Mouse (Mus musculus) ES-Bruce4 (cell line): ENCODE measurements around the gene Smim11.

Experiments
- EP300 ChIP-seq: IDR thresholded peaks from 2 replicates; pipeline ENCODE4 v1.6.1; 2011; ENCODE audit warnings: low read depth, low read length; ENCODE audit not compliant: insufficient read depth
- POLR2A ChIP-seq: IDR thresholded peaks from one replicate; pipeline ENCODE4 v1.8.1; 2011; ENCODE audit warnings: low read length; ENCODE audit not compliant: insufficient read depth

DNA sequence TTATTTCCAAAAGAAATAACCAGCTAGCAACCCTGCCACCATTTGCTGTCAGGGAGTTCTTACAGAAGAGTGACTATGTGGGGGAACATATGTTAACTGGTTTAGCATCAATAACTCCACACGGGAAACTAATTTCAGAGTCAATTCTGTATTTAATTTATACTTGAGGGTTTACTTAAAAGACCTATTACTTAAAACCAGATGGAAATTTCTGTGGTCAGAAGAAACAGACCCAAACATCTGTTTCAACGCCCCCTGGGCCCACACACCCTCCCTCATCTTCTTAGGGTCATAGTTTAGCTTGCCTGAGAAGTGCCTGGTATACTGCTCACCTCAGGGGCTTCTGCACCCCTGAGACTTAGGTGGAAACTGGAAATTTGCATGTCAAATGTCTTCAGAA lies 52.8 kb downstream of the Smim11 start:
- TF ChIP-seq EP300 (no peak), POLR2A (no peak)
